Mouse (Mus musculus) kidney, embryonic 14.5 days (tissue): ENCODE measurements at regions not wholly inside any gene's neighbourhood (a gene's known extent, or its start where the extent isn't known, plus 50 kb on each side); places are given as distances from the start of the nearest gene placed in this dataset.

Source experiments
- ATAC-seq: fragments of 200-750 bp; cut with Nextera tagmentation; 2 replicates; pipeline ENCODE4 v1.8.0; 2017; ENCODE audit warnings: moderate number of reproducible peaks, mild to moderate bottlenecking, moderate TSS enrichment, moderate library complexity; ENCODE audit not compliant: low FRiP score, low TSS enrichment
- H3K27ac ChIP-seq: fragments of 300-500 bp; sonication (generic); 2 replicates; pipeline ENCODE4 v1.5.1; 2014; ENCODE audit warnings: low read depth, mild to moderate bottlenecking, low read length, moderate library complexity, mixed read lengths
- H3K27me3 ChIP-seq: fragments of 300-500 bp; sonication (generic); 2 replicates; pipeline ENCODE4 v1.6.1; 2014; ENCODE audit warnings: mild to moderate bottlenecking, low read length; ENCODE audit not compliant: control insufficient read depth, insufficient read depth
- H3K36me3 ChIP-seq: fragments of 300-500 bp; sonication (generic); 2 replicates; pipeline ENCODE4 v1.6.1; 2014; ENCODE audit warnings: low read length, mixed read lengths; ENCODE audit not compliant: control insufficient read depth, insufficient read depth
- H3K4me1 ChIP-seq: fragments of 300-500 bp; sonication (generic); 2 replicates; pipeline ENCODE4 v1.6.1; 2014; ENCODE audit warnings: low read length, mixed read lengths; ENCODE audit not compliant: control insufficient read depth, insufficient read depth
- H3K4me2 ChIP-seq: fragments of 300-500 bp; sonication (generic); replicated peaks from 2 replicates; pipeline ENCODE4 v1.6.1; 2014; ENCODE audit warnings: low read depth, mild to moderate bottlenecking, low read length
- H3K4me3 ChIP-seq: fragments of 300-500 bp; sonication (generic); 2 replicates; pipeline ENCODE4 v1.5.1; 2014; ENCODE audit warnings: mild to moderate bottlenecking, low read length
- H3K9ac ChIP-seq: fragments of 300-500 bp; sonication (generic); 2 replicates; pipeline ENCODE4 v1.6.1; 2014; ENCODE audit warnings: low read depth, mild to moderate bottlenecking, low read length, moderate library complexity
- H3K9me3 ChIP-seq: fragments of 300-500 bp; sonication (generic); 2 replicates; pipeline ENCODE4 v1.6.1; 2016; ENCODE audit warnings: low read length; ENCODE audit not compliant: control insufficient read depth
- whole genome bisulfite sequencing: fragments of 180-500 bp; shearing (Covaris S2); extraction: QIAGEN DNeasy Blood & Tissue Kit; methylation state at CpG from one replicate; pipeline ENCODE4 v1.1.7; 2014; 5-methylcytosine and 5-hydroxymethylcytosine counted together

- WGBS: 90% methylated on average over 2 of the region's 2 CpGs
- ATAC-seq: no peak
- H3K9ac ChIP-seq: no peak overlapping the region
- no peak overlapping the region for H3K4me2 ChIP-seq
- H3K27me3 ChIP-seq: no peaks in the 10 kb centered on the region
- no peaks in the 10 kb centered on the region for H3K36me3 ChIP-seq
- H3K9me3 ChIP-seq: no peaks in the 10 kb centered on the region
- H3K4me3 ChIP-seq: no peak overlapping the region
- H3K27ac ChIP-seq: no peak overlapping the region
- H3K4me1 ChIP-seq: no peaks in the 10 kb centered on the region
Observed at GRCm38 (mm10) chr15:62271428-62271827, 1348.6 kb upstream of the A1bg start.

- 81% methylated on average over 2 of the region's 2 CpGs for WGBS
- Histone ChIP-seq H3K27ac (no peak overlapping the region), H3K27me3 (no peaks in the 10 kb centered on the region), H3K36me3 (no peaks in the 10 kb centered on the region), H3K9me3 (no peaks in the 10 kb centered on the region), H3K4me2 (no peak overlapping the region), H3K4me1 (no peaks in the 10 kb centered on the region), H3K4me3 (no peak overlapping the region), H3K9ac (no peak overlapping the region)
- ATAC-seq: no peak
Observed at GRCm38 (mm10) chr15:62268189-62268588, 1345.4 kb upstream of the A1bg start.

GRCm38 (mm10) chr15:62267536-62267935, 1344.7 kb upstream of the A1bg start:
- no peak overlapping the region for H3K4me2 ChIP-seq
- H3K9me3 ChIP-seq: no peaks in the 10 kb centered on the region
- H3K9ac ChIP-seq: no peak overlapping the region
- no peaks in the 10 kb centered on the region for H3K36me3 ChIP-seq
- WGBS: 94% methylated on average over 6 of the region's 6 CpGs
- no peak for ATAC-seq
- H3K4me3 ChIP-seq: no peak overlapping the region
- H3K27me3 ChIP-seq: no peaks in the 10 kb centered on the region
- H3K4me1 ChIP-seq: no peaks in the 10 kb centered on the region
- H3K27ac ChIP-seq: no peak overlapping the region

- whole genome bisulfite sequencing: 91% methylated on average over 6 of the region's 6 CpGs
- H3K27me3 ChIP-seq: no peaks in the 10 kb centered on the region
- no peak overlapping the region for H3K4me3 ChIP-seq
- no peak overlapping the region for H3K9ac ChIP-seq
- H3K36me3 ChIP-seq: no peaks in the 10 kb centered on the region
- no peaks in the 10 kb centered on the region for H3K9me3 ChIP-seq
- ATAC-seq: no peak
- no peaks in the 10 kb centered on the region for H3K4me1 ChIP-seq
- no peak overlapping the region for H3K4me2 ChIP-seq
- no peak overlapping the region for H3K27ac ChIP-seq
Observed at GRCm38 (mm10) chr15:62266025-62266424, 1343.2 kb upstream of the A1bg start.

- no peak overlapping the region for H3K4me2 ChIP-seq
- ATAC-seq: no peak
- H3K36me3 ChIP-seq: no peaks in the 10 kb centered on the region
- H3K9me3 ChIP-seq: no peaks in the 10 kb centered on the region
- no peaks in the 10 kb centered on the region for H3K4me1 ChIP-seq
- no peak overlapping the region for H3K27ac ChIP-seq
- 87% methylated on average over 4 of the region's 4 CpGs for WGBS
- no peak overlapping the region for H3K4me3 ChIP-seq
- H3K27me3 ChIP-seq: no peaks in the 10 kb centered on the region
- H3K9ac ChIP-seq: no peak overlapping the region
Observed at GRCm38 (mm10) chr15:62265484-62265937, 1342.7 kb upstream of the A1bg start.

GRCm38 (mm10) chr15:62264966-62265365, 1342.2 kb upstream of the A1bg start:
- H3K4me3 ChIP-seq: no peak overlapping the region
- no peaks in the 10 kb centered on the region for H3K36me3 ChIP-seq
- H3K4me1 ChIP-seq: no peaks in the 10 kb centered on the region
- no peak overlapping the region for H3K4me2 ChIP-seq
- no peaks in the 10 kb centered on the region for H3K27me3 ChIP-seq
- no peak for ATAC-seq
- no peak overlapping the region for H3K27ac ChIP-seq
- no peaks in the 10 kb centered on the region for H3K9me3 ChIP-seq
- WGBS: 80% methylated on average over 1 of the region's 1 CpGs
- H3K9ac ChIP-seq: no peak overlapping the region

- no peaks in the 10 kb centered on the region for H3K4me1 ChIP-seq
- no peak overlapping the region for H3K27ac ChIP-seq
- H3K9me3 ChIP-seq: no peaks in the 10 kb centered on the region
- no peak overlapping the region for H3K4me3 ChIP-seq
- H3K9ac ChIP-seq: no peak overlapping the region
- no peak for ATAC-seq
- H3K27me3 ChIP-seq: no peaks in the 10 kb centered on the region
- 90% methylated on average over 1 of the region's 1 CpGs for WGBS
- H3K4me2 ChIP-seq: no peak overlapping the region
- no peaks in the 10 kb centered on the region for H3K36me3 ChIP-seq
Observed at GRCm38 (mm10) chr15:62264183-62264582, 1341.4 kb upstream of the A1bg start.

GRCm38 (mm10) chr15:62262487-62262886, 1339.7 kb upstream of the A1bg start:
- Histone ChIP-seq H3K27ac (no peak overlapping the region), H3K4me1 (no peaks in the 10 kb centered on the region), H3K9me3 (no peaks in the 10 kb centered on the region), H3K4me2 (no peak overlapping the region), H3K27me3 (no peaks in the 10 kb centered on the region), H3K9ac (no peak overlapping the region), H3K36me3 (no peaks in the 10 kb centered on the region), H3K4me3 (no peak overlapping the region)
- WGBS: 58% methylated on average over 5 of the region's 5 CpGs
- no peak for ATAC-seq

- Histone ChIP-seq H3K27ac (no peak overlapping the region), H3K9ac (no peak overlapping the region), H3K4me2 (no peak overlapping the region), H3K4me3 (no peak overlapping the region), H3K27me3 (no peaks in the 10 kb centered on the region), H3K4me1 (no peaks in the 10 kb centered on the region), H3K36me3 (no peaks in the 10 kb centered on the region), H3K9me3 (no peaks in the 10 kb centered on the region)
- WGBS: 96% methylated on average over 2 of the region's 2 CpGs
- ATAC-seq: no peak
Observed at GRCm38 (mm10) chr15:62261520-62261919, 1338.7 kb upstream of the A1bg start.

- H3K27me3 ChIP-seq: no peaks in the 10 kb centered on the region
- no peak overlapping the region for H3K4me2 ChIP-seq
- no peak overlapping the region for H3K27ac ChIP-seq
- H3K4me1 ChIP-seq: no peaks in the 10 kb centered on the region
- no peaks in the 10 kb centered on the region for H3K9me3 ChIP-seq
- H3K4me3 ChIP-seq: no peak overlapping the region
- 94% methylated on average over 5 of the region's 5 CpGs for WGBS
- H3K36me3 ChIP-seq: no peaks in the 10 kb centered on the region
- ATAC-seq: no peak
- no peak overlapping the region for H3K9ac ChIP-seq
Observed at GRCm38 (mm10) chr15:62258611-62259010, 1335.8 kb upstream of the A1bg start.
